Mouse (Mus musculus) central nervous system, embryonic 18 days (tissue): ENCODE measurements around the gene Rfx2. TPM values are rescaled to one million over a fixed set of nuclear protein-coding genes. Genes with fewer than 3 reads are reported as not detected.

ENCODE experiments used
- polyA plus RNA-seq: library from polyadenylated mRNA; depleted of rRNA; stranded (reverse); fragments of >200 nt; gene quantifications from 2 replicates; pipeline ENCODE4 v1.2.3, GENCODE M21; 2012; rRNA removed

The Rfx2 gene
- polyA plus RNA-seq, result 3.2 and 3.9 TPM in 2 replicates

GRCm38 (mm10) chr17:56830411-56831110 is at the start of gene Rfx2:
TSS of gene Rfx2 (minus strand) at chr17:56831013.

GRCm38 (mm10) chr17:56874936-56875651 is 44.3 kb upstream of the Rfx2 start, which contains the start of gene 1700061G19Rik:
TSS of gene 1700061G19Rik (plus strand) at chr17:56875477.

GRCm38 (mm10) chr17:56874237-56874636 is 43.4 kb upstream of the Rfx2 start, which contains the start of gene Acsbg2:
TSS of gene Acsbg2 (minus strand) at chr17:56874447.

GRCm38 (mm10) chr17:56769950-56770349 is 60.9 kb downstream of the Rfx2 start, which contains the start of gene Prr22:
TSS of gene Prr22 (plus strand) at chr17:56770250.

GRCm38 (mm10) chr17:56764474-56765354 is 66.1 kb downstream of the Rfx2 start, which contains the start of gene Dus3l:
TSS of gene Dus3l (plus strand) at chr17:56764757.

GRCm38 (mm10) chr17:56757416-56758123 is 73.2 kb downstream of the Rfx2 start, which contains the start of gene Nrtn:
TSS of gene Nrtn (minus strand) at chr17:56757530.

Other genes with a start within 250 kb of the Rfx2 start
- gene Safb2, start 246.4 kb downstream of the Rfx2 start, polyA plus RNA-seq, result 70.2 and 80.7 TPM in 2 replicates
- gene Safb, start 246.2 kb downstream of the Rfx2 start, polyA plus RNA-seq, result 111 and 125 TPM in 2 replicates
- gene 2410015M20Rik, start 221.2 kb downstream of the Rfx2 start, polyA plus RNA-seq, result 107 and 117 TPM in 2 replicates
- gene Rpl36, start 217.6 kb downstream of the Rfx2 start, polyA plus RNA-seq, result 1,742 and 1,826 TPM in 2 replicates
- 73.6 and 76.2 TPM in 2 replicates for gene Lonp1, start 204.1 kb downstream of the Rfx2 start, polyA plus RNA-seq
- 3.9 and 4.6 TPM in 2 replicates for gene Catsperd, start 202.9 kb downstream of the Rfx2 start, polyA plus RNA-seq
- gene Ranbp3, start 157.7 kb downstream of the Rfx2 start, polyA plus RNA-seq, result 137 and 142 TPM in 2 replicates
- 297 and 335 TPM in 2 replicates for gene Ndufa11, start 113.2 kb downstream of the Rfx2 start, polyA plus RNA-seq
- gene Vmac, start 113.0 kb downstream of the Rfx2 start, polyA plus RNA-seq, result 16.2 and 17.9 TPM in 2 replicates
- 4.3 and 4.5 TPM in 2 replicates for gene Nrtn, start 73.5 kb downstream of the Rfx2 start, polyA plus RNA-seq
- gene Dus3l, start 66.3 kb downstream of the Rfx2 start, polyA plus RNA-seq, result 192 and 196 TPM in 2 replicates
- gene Prr22, start 60.8 kb downstream of the Rfx2 start, polyA plus RNA-seq, result 2.1 and 2.4 TPM in 2 replicates
- gene Acsbg2, start 43.4 kb upstream of the Rfx2 start, polyA plus RNA-seq, result 0.01 and 0.04 TPM in 2 replicates
- 0.08 TPM in 2 replicates for gene 1700061G19Rik, start 44.5 kb upstream of the Rfx2 start, polyA plus RNA-seq
- 115 and 124 TPM in 2 replicates for gene Mllt1, start 104.4 kb upstream of the Rfx2 start, polyA plus RNA-seq
- gene Acer1, start 151.1 kb upstream of the Rfx2 start, polyA plus RNA-seq, result not detected in 2 replicates
- gene Clpp, start 159.3 kb upstream of the Rfx2 start, polyA plus RNA-seq, result 147 and 151 TPM in 2 replicates
- 36.5 and 41.5 TPM in 2 replicates for gene Alkbh7, start 166.3 kb upstream of the Rfx2 start, polyA plus RNA-seq
- gene Pspn, start 169.0 kb upstream of the Rfx2 start, polyA plus RNA-seq, result 0.39 TPM in 1 of 2 replicates, not detected in the other
- 80.5 and 81.7 TPM in 2 replicates for gene Gtf2f1, start 180.3 kb upstream of the Rfx2 start, polyA plus RNA-seq
- gene Gm17949, start 180.5 kb upstream of the Rfx2 start, polyA plus RNA-seq, result 0.04 and 0.06 TPM in 2 replicates
- 69.3 and 75.7 TPM in 2 replicates for gene Khsrp, start 200.5 kb upstream of the Rfx2 start, polyA plus RNA-seq
- gene Slc25a41, start 210.6 kb upstream of the Rfx2 start, polyA plus RNA-seq, result 0.04 and 0.08 TPM in 2 replicates
- gene Crb3, start 228.1 kb upstream of the Rfx2 start, polyA plus RNA-seq, result 3.5 TPM in 2 replicates
- 99.8 and 105 TPM in 2 replicates for gene Slc25a23, start 228.8 kb upstream of the Rfx2 start, polyA plus RNA-seq
- gene Dennd1c, start 247.5 kb upstream of the Rfx2 start, polyA plus RNA-seq, result 3.1 and 3.5 TPM in 2 replicates